Mouse (Mus musculus) embryonic facial prominence, embryonic 11.5 days (tissue): ENCODE measurements around the gene Cenph. TPM values are rescaled to one million over a fixed set of nuclear protein-coding genes. Genes with fewer than 3 reads are reported as not detected.
A peak's percentile ranks its signal among the peaks of the same experiment; 100 is the strongest.
"Not testable (repeated sequence)": the region's sequence is repeated elsewhere in the genome, so short reads cannot be mapped to it uniquely, and the experiment has no call there.

ENCODE experiments used
- ATAC-seq: fragments of 200-750 bp; cut with Nextera tagmentation; replicated peaks from 2 replicates; pipeline ENCODE4 v1.8.0; 2017; ENCODE audit warnings: low read depth; ENCODE audit not compliant: insufficient number of reproducible peaks, low FRiP score, low TSS enrichment
- DNase-seq: peaks from one replicate; pipeline ENCODE4 v3.0.0-alpha.2; 2015; ENCODE audit warnings: low spot score
- H3K27ac ChIP-seq: fragments of 300-500 bp; sonication (generic); replicated peaks from 2 replicates; pipeline ENCODE4 v1.5.1; 2014; ENCODE audit warnings: mild to moderate bottlenecking, low read depth, low read length, control low read depth
- H3K27me3 ChIP-seq: fragments of 300-500 bp; sonication (generic); 2 replicates; pipeline ENCODE4 v1.6.1; 2014; ENCODE audit warnings: mild to moderate bottlenecking, low read length, moderate library complexity, mixed read lengths; ENCODE audit not compliant: control insufficient read depth, insufficient read depth
- H3K36me3 ChIP-seq: fragments of 300-500 bp; sonication (generic); replicated peaks from 2 replicates; pipeline ENCODE4 v1.6.1; 2014; ENCODE audit warnings: low read depth, mild to moderate bottlenecking, low read length, moderate library complexity, mixed read lengths; ENCODE audit not compliant: control insufficient read depth, insufficient read depth
- H3K4me1 ChIP-seq: fragments of 300-500 bp; sonication (generic); 2 replicates; pipeline ENCODE4 v1.6.1; 2014; ENCODE audit warnings: low read length, mixed read lengths; ENCODE audit not compliant: control insufficient read depth, insufficient read depth
- H3K4me2 ChIP-seq: fragments of 300-500 bp; sonication (generic); 2 replicates; pipeline ENCODE4 v1.6.1; 2014; ENCODE audit warnings: low read depth, mild to moderate bottlenecking, control low read depth, low read length, moderate library complexity
- H3K4me3 ChIP-seq: fragments of 300-500 bp; sonication (generic); 2 replicates; pipeline ENCODE4 v1.5.1; 2014; ENCODE audit warnings: low read depth, low read length, control low read depth
- H3K9ac ChIP-seq: fragments of 300-500 bp; sonication (generic); replicated peaks from 2 replicates; pipeline ENCODE4 v1.6.1; 2014; ENCODE audit warnings: mild to moderate bottlenecking, control low read depth, low read length
- H3K9me3 ChIP-seq: fragments of 300-500 bp; sonication (generic); replicated peaks from 2 replicates; pipeline ENCODE4 v1.6.1; 2016; ENCODE audit warnings: mild to moderate bottlenecking, low read length, inconsistent platforms, mixed read lengths; ENCODE audit not compliant: control insufficient read depth
- WGBS: fragments of 180-500 bp; shearing (Covaris S2); extraction: QIAGEN DNeasy Blood & Tissue Kit; methylation state at CpG from one replicate; pipeline ENCODE4 v1.1.7; 2014; 5-methylcytosine and 5-hydroxymethylcytosine counted together
- polyA plus RNA-seq: library from polyadenylated mRNA; unstranded; fragments of >200 nt; fragmentation: Nextera tagmentation; extraction: Ambion mirVana; gene quantifications from 2 replicates; pipeline ENCODE4 v1.2.1, GENCODE M21; 2014

The Cenph gene
- polyA plus RNA-seq, 1 experiment from 2014 or later, result 74.2 TPM

- 0 out of 2 replicates have a peak, but pooled peaks cover 2% of the 10 kb centered on the region for H3K4me1 ChIP-seq
- H3K27me3 ChIP-seq, result no peaks in the 10 kb centered on the region
- peak within 1 kb of the TSS; percentile 81 for H3K4me3 ChIP-seq
- H3K4me2 ChIP-seq, result peak within 1 kb of the TSS; percentile 44
- peak within 1 kb of the TSS; percentile 72 for H3K9ac ChIP-seq
- ATAC-seq (peak; percentile 93), DNase-seq (peak; percentile 93)
- WGBS, result under 1% methylated on average over 52 of the region's 52 CpGs
- peak within 1 kb of the TSS; percentile 91 for H3K27ac ChIP-seq
- H3K9me3 ChIP-seq, result no peaks in the 10 kb centered on the region
- H3K36me3 ChIP-seq, result no peaks in the 10 kb centered on the region
Measured at GRCm38 (mm10) chr13:100744036-100744744, 31.5 kb downstream of the Cenph start, which contains the start of gene Mrps36. Gene Mrps36, minus strand, starts transcription at chr13:100744659.

GRCm38 (mm10) chr13:100743346-100744035, 32.2 kb downstream of the Cenph start:
- Histone ChIP-seq H3K4me3 (peak overlapping the region; percentile 81), H3K9ac (peak overlapping the region; percentile 72), H3K9me3 (no peaks in the 10 kb centered on the region), H3K36me3 (no peaks in the 10 kb centered on the region), H3K27me3 (no peaks in the 10 kb centered on the region), H3K4me1 (0 out of 2 replicates have a peak, but pooled peaks cover 2% of the 10 kb centered on the region), H3K4me2 (peak overlapping the region; percentile 44), H3K27ac (peak overlapping the region; percentile 91)
- no peak for DNase-seq
- ATAC-seq, result peak; percentile 32
- WGBS, result 67% methylated on average over 11 of the region's 11 CpGs

- Histone ChIP-seq H3K9ac (no peak overlapping the region), H3K4me2 (no peak overlapping the region), H3K36me3 (no peaks in the 10 kb centered on the region), H3K4me3 (no peak overlapping the region), H3K27ac (no peak overlapping the region), H3K27me3 (no peaks in the 10 kb centered on the region), H3K9me3 (no peaks in the 10 kb centered on the region), H3K4me1 (0 out of 2 replicates have a peak, but pooled peaks cover 2% of the 10 kb centered on the region)
- ATAC-seq (no peak), DNase-seq (no peak)
- WGBS, result 92% methylated on average over 5 of the region's 5 CpGs
Measured at GRCm38 (mm10) chr13:100742831-100743230, 32.9 kb downstream of the Cenph start.

- DNase-seq (no peak), ATAC-seq (no peak)
- Histone ChIP-seq H3K36me3 (no peaks in the 10 kb centered on the region), H3K27me3 (no peaks in the 10 kb centered on the region), H3K4me3 (no peak overlapping the region), H3K9ac (no peak overlapping the region), H3K4me1 (no peaks in the 10 kb centered on the region), H3K9me3 (no peaks in the 10 kb centered on the region), H3K27ac (no peak overlapping the region), H3K4me2 (no peak overlapping the region)
- WGBS, result 94% methylated on average over 2 of the region's 2 CpGs
Measured at GRCm38 (mm10) chr13:100732756-100733155, 42.9 kb downstream of the Cenph start.

GRCm38 (mm10) chr13:100731462-100732046, 44.1 kb downstream of the Cenph start:
- H3K27ac ChIP-seq, H3K4me2 ChIP-seq, H3K9ac ChIP-seq: not testable (repeated sequence)

GRCm38 (mm10) chr13:100730861-100731176, 44.9 kb downstream of the Cenph start, which contains the start of gene Cdk7:
Gene Cdk7, minus strand, starts transcription at chr13:100730939.
- no peaks in the 10 kb centered on the region for H3K4me1 ChIP-seq
- peak; percentile 100 for ATAC-seq
- H3K4me3 ChIP-seq, result peak within 1 kb of the TSS; percentile 93
- WGBS, result under 1% methylated on average over 19 of the region's 19 CpGs
- H3K36me3 ChIP-seq, result no peaks in the 10 kb centered on the region
- DNase-seq, result peak; percentile 98
- peak within 1 kb of the TSS; percentile 66 for H3K4me2 ChIP-seq
- no peaks in the 10 kb centered on the region for H3K9me3 ChIP-seq
- no peaks in the 10 kb centered on the region for H3K27me3 ChIP-seq
- peak within 1 kb of the TSS; percentile 74 for H3K27ac ChIP-seq
- H3K9ac ChIP-seq, result peak within 1 kb of the TSS; percentile 95

More at GRCm38 (mm10) chr13:100731462-100732046, 44.1 kb downstream of the Cenph start:
- DNase-seq, H3K4me1 ChIP-seq, H3K9me3 ChIP-seq, ATAC-seq, H3K27me3 ChIP-seq, H3K4me3 ChIP-seq, H3K36me3 ChIP-seq: not testable (repeated sequence)
- 88% methylated on average over 5 of the region's 6 CpGs for WGBS

GRCm38 (mm10) chr13:100730153-100730860, 45.4 kb downstream of the Cenph start:
- H3K9ac ChIP-seq, result peak overlapping the region; percentile 95
- DNase-seq (peak; percentile 21), ATAC-seq (no peak)
- peak overlapping the region; percentile 66 for H3K4me2 ChIP-seq
- H3K4me3 ChIP-seq, result peak overlapping the region; percentile 93
- no peaks in the 10 kb centered on the region for H3K27me3 ChIP-seq
- no peaks in the 10 kb centered on the region for H3K36me3 ChIP-seq
- peak overlapping the region; percentile 74 for H3K27ac ChIP-seq
- no peaks in the 10 kb centered on the region for H3K9me3 ChIP-seq
- whole genome bisulfite sequencing, result 3% methylated on average over 30 of the region's 30 CpGs
- H3K4me1 ChIP-seq, result no peaks in the 10 kb centered on the region
